Mouse (Mus musculus) MN1 (cell line): Measurements from ENCODE around the gene Cyp2r1.
"Not testable (repeated sequence)": the region's sequence is repeated elsewhere in the genome, so short reads cannot be mapped to it uniquely, and the experiment has no call there.

ENCODE experiments used
- DNase-seq: peaks from one replicate; pipeline ENCODE4 v3.0.0-alpha.2; 2016; ENCODE audit warnings: low spot score

Gene Cyp2r1

DNA sequence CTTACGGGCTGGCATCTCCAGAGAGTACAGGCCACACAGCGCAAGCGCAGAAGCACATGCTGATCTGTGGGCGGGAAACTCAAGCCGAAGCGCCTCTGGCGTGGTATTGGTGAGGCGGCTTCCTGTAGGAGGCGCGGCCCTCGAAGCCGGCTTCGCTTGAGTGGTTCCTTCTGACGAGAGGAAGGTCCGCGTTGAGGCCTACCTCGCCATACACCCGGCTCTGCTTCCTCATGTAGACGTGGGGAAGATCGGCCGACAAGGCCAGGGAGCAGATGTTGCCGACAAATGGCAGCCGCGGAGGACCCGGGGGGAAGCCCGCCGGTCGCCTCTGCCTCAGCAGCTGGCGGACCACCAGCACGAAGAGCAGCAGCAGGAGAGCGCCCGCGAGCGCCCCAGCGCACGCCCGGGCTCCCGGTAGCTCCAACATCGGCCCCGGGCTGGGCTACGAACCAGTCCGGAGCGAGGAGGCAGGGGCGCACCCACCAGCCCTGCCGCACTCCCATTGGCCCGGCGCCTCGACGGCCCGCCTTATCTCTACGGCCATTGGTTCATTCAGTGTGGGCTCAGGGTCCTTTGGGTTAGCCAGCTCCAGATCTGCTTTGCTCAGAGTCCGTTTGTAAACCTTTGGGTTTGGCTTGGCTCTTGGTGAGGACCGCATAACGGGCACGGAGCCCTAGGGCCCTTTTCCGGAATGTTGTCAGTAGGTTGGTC lies at the start of gene Cyp2r1:
Gene Cyp2r1, minus strand, starts transcription at position 442 of the 711 bp plus-strand sequence.
- no peak for DNase-seq

DNA sequence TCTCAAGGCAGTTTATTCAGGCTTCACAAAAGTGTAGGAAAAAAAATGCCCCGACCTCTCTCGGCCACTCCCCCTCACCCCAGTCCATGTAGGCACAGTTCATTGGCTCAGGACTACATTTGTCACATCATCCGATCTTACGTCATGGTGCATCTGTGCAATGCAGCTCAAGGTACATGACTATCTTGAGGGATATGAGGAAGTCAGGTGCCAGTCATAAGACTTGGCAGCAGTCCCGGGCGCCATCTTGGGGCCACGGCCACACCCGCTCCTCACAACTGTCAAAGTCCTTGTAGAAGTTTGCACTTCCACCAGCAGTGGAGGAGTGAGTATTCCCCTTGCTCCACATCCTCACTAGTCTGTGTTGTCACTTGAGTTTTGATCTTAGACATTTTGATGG lies 31.6 kb upstream of the Cyp2r1 start:
- not testable (repeated sequence) for DNase-seq

DNA sequence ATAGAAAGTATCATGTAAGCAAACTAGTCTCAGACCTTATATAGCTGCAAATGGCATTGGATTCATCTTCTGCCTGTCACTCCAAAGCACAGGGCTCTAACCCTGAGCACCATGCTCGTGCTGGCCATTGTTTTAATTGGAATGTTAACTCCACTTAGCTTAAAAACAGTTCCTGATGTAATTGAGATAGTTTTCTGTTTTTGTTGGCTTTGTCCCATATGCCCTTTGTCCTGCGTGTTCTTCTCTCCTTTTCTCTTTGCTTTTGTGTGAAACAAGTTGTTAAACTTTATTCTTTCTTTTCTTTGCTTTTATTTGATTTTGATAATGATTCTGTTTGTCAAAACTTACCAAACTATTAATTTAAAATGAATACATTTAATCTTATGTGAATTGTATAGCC lies 19.7 kb upstream of the Cyp2r1 start:
- no peak for DNase-seq

DNA sequence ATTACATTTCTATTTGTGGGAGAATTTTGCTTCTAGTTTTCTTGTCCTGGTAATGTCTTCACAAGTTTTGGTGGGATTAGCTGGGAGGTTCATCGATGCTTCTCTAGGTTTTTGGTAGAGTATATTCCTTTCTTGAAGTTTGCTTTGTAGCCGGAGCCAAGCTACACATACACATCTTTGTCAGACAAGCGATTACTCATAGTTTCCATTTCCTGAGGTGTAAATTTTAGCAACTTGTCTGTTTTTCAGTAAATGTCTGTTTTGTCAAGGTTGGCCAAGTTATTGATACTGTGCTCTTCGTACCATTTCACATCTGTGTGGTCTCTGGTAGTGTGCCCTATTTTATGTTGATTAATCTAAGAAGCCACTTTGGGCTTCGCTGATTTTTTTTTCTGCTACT lies 18.4 kb upstream of the Cyp2r1 start:
- no peak for DNase-seq

DNA sequence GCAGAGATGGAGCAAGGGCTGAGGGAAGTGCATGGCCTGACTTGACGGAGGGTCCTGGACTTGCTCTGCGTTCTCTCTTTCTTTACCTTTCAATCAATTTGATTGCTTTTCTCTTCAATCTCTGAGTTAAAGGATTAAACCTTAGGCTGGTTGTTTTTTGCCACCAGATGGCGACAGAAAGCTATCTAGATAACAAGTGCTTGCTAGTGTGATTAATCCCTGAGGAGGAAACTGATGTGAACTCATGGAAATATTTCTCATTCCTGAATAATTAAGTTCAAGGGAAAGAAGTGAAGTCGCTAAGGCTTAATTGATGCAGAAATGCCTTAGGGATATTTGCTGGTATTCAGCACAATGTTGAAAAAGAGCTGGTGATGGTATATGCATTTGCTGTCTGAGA lies 17.7 kb upstream of the Cyp2r1 start:
- DNase-seq: no peak

GRCm38 (mm10) chr7:114577665-114578064 lies 14.9 kb upstream of the Cyp2r1 start:
- no peak for DNase-seq

GRCm38 (mm10) chr7:114576931-114577330 lies 14.2 kb upstream of the Cyp2r1 start:
- no peak for DNase-seq

DNA sequence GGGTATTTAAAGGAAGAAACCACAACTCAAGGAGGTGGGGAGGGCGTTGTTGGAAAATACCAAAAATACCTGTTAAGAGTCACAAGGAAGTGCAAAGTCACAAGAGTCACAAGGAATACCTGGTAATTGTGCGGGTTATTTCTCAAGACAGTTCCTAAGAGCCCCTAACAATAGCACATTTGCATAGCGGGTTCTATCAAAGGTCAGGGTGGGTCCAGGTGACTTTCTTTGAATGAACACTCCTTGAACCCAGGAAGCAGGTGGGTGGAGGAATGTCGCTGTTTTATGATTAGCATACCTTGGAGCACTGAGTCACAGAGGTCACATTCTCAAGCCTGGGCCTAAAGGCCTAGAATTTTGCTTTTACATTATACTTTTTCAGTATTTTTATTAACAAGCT lies 11.1 kb upstream of the Cyp2r1 start:
- DNase-seq: not testable (repeated sequence)

GRCm38 (mm10) chr7:114536179-114536578 lies 26.6 kb downstream of the Cyp2r1 start:
- no peak for DNase-seq

DNA sequence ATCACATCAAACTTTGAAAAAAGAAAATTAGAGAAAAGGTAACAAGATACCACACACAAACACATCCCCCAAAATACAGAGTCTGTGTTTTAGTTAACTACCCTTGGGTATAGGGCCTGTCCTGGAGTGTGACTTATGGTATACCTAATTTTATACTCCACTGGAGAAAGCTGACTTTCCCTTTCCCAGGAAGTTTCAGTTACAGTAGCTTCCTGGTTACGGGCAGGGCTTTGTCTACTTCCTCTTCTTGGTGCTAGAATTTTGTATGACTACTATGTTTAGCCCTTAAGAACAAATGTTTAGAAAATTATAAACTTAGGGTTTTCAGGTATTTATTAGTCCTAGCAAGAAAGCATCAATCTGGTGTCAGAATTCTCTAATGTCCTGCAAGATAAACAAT lies 36.5 kb downstream of the Cyp2r1 start:
- DNase-seq: no peak

- DNase-seq: no peak
Observed at GRCm38 (mm10) chr7:114520122-114520521, 42.6 kb downstream of the Cyp2r1 start.

GRCm38 (mm10) chr7:114508879-114509278 lies 53.9 kb downstream of the Cyp2r1 start:
- DNase-seq: no peak
